ENCODE assay signal across 26 mouse cellular contexts in genomic region chr1:129600933-129601332, GRCm38 (mm10).
"Had no signal": no experiment of that assay in that cellular context is flagged by ENCODE, and none has a peak within 500 bp of the region (broad histone marks: within the 10 kb centered on the region; RNA-seq: fewer than 3 reads in every experiment).

No protein-coding gene starts in this region.

- H3K36me3 ChIP-seq: heart, embryonic 13.5 days; heart, embryonic 15.5 days; intestine, embryonic 15.5 days; limb, embryonic 10.5 days; limb, embryonic 12.5 days; liver, embryonic 13.5 days; liver, embryonic 15.5 days had no signal

- H3K27ac ChIP-seq: heart, adult 2 months; heart, embryonic 13.5 days; heart, embryonic 15.5 days; hindbrain, embryonic 14.5 days; intestine, embryonic 15.5 days; layer of hippocampus, adult 2 months; left cerebral cortex, adult 2 months; limb, embryonic 10.5 days; limb, embryonic 12.5 days; liver, embryonic 13.5 days; liver, embryonic 15.5 days had no signal

- H3K9me3 ChIP-seq: heart, embryonic 13.5 days; heart, embryonic 15.5 days; intestine, embryonic 15.5 days; limb, embryonic 10.5 days; limb, embryonic 12.5 days; liver, embryonic 13.5 days; liver, embryonic 15.5 days had no signal

- H3K4me2 ChIP-seq: heart, embryonic 11.5 days; heart, embryonic 13.5 days; heart, embryonic 15.5 days; hindbrain, embryonic 14.5 days; intestine, embryonic 15.5 days; limb, embryonic 12.5 days; liver, embryonic 11.5 days; liver, embryonic 13.5 days; liver, embryonic 15.5 days had no signal

- H3K9ac ChIP-seq: forebrain, postnatal 0 days; heart, embryonic 13.5 days; heart, embryonic 15.5 days; hindbrain, embryonic 14.5 days; intestine, embryonic 15.5 days; limb, embryonic 12.5 days; liver, embryonic 13.5 days; liver, embryonic 15.5 days; liver, postnatal 0 days had no signal

- DNase-seq: forebrain, postnatal 0 days; gastrocnemius, postnatal 14 days; gastrocnemius, postnatal 36 days; heart, adult 11 months; heart, adult 2 months; heart, postnatal 14 days; heart, postnatal 36 days; kidney, adult 2 months; kidney, postnatal 36 days; liver; liver, embryonic 13.5 days; liver, postnatal 0 days had no signal

- H3K27me3 ChIP-seq: heart, embryonic 13.5 days; heart, embryonic 15.5 days; intestine, embryonic 15.5 days; limb, embryonic 12.5 days; liver, embryonic 13.5 days; liver, embryonic 15.5 days had no signal

- ATAC-seq: forebrain, postnatal 0 days; hindbrain, embryonic 16.5 days; inflammation-experienced regulatory T-cells, adult 6 months; intestine, embryonic 15.5 days; intestine, postnatal 0 days; liver, postnatal 0 days had no signal

- H3K4me3 ChIP-seq: heart, adult 2 months; heart, embryonic 13.5 days; heart, embryonic 15.5 days; intestine, embryonic 15.5 days; layer of hippocampus, adult 2 months; left cerebral cortex, adult 2 months; limb, embryonic 10.5 days; limb, embryonic 12.5 days; liver, embryonic 13.5 days; liver, embryonic 15.5 days had no signal

- H3K4me1 ChIP-seq: heart, embryonic 13.5 days; heart, embryonic 15.5 days; intestine, embryonic 15.5 days; limb, embryonic 10.5 days; limb, embryonic 12.5 days; liver, embryonic 13.5 days; liver, embryonic 15.5 days had no signal
